Mouse (Mus musculus) hindbrain, embryonic 16.5 days (tissue): ENCODE measurements around the gene Pik3cd. TPM values are rescaled to one million over a fixed set of nuclear protein-coding genes. Genes with fewer than 3 reads are reported as not detected.

Experiments
- ATAC-seq: fragments of 200-750 bp; cut with Nextera tagmentation; 2 replicates; pipeline ENCODE4 v1.8.0; 2017; ENCODE audit warnings: moderate TSS enrichment, moderate library complexity
- H3K27ac ChIP-seq: fragments of 300-500 bp; sonication (generic); 2 replicates; pipeline ENCODE4 v1.5.1; 2014; ENCODE audit warnings: low read depth, mild to moderate bottlenecking, control low read depth, low read length, moderate library complexity
- H3K27me3 ChIP-seq: fragments of 300-500 bp; sonication (generic); replicated peaks from 2 replicates; pipeline ENCODE4 v1.6.1; 2014; ENCODE audit warnings: low read length; ENCODE audit not compliant: control insufficient read depth, insufficient read depth
- H3K36me3 ChIP-seq: fragments of 300-500 bp; sonication (generic); 2 replicates; pipeline ENCODE4 v1.6.1; 2014; ENCODE audit warnings: mild to moderate bottlenecking, low read length, moderate library complexity, mixed read lengths; ENCODE audit not compliant: control insufficient read depth, insufficient read depth
- H3K4me1 ChIP-seq: fragments of 300-500 bp; sonication (generic); 2 replicates; pipeline ENCODE4 v1.6.1; 2014; ENCODE audit warnings: low read depth, low read length; ENCODE audit not compliant: control insufficient read depth, insufficient read depth
- H3K4me2 ChIP-seq: fragments of 300-500 bp; sonication (generic); 2 replicates; pipeline ENCODE4 v1.6.1; 2014; ENCODE audit warnings: mild to moderate bottlenecking, low read length, control low read depth, moderate library complexity
- H3K4me3 ChIP-seq: fragments of 300-500 bp; sonication (generic); 2 replicates; pipeline ENCODE4 v1.5.1; 2014; ENCODE audit warnings: mild to moderate bottlenecking, low read length, control low read depth, moderate library complexity
- H3K9ac ChIP-seq: fragments of 300-500 bp; sonication (generic); 2 replicates; pipeline ENCODE4 v1.6.1; 2014; ENCODE audit warnings: low read depth, mild to moderate bottlenecking, control low read depth, low read length, moderate library complexity
- H3K9me3 ChIP-seq: fragments of 300-500 bp; sonication (generic); 2 replicates; pipeline ENCODE4 v1.6.1; 2014; ENCODE audit warnings: mild to moderate bottlenecking, low read length, moderate library complexity; ENCODE audit not compliant: control insufficient read depth
- WGBS: fragments of 180-500 bp; shearing (Covaris S2); extraction: QIAGEN DNeasy Blood & Tissue Kit; methylation state at CpG from one replicate; pipeline ENCODE4 v1.1.7; 2014; 5-methylcytosine and 5-hydroxymethylcytosine counted together
- polyA plus RNA-seq: library from polyadenylated mRNA; unstranded; fragments of >200 nt; fragmentation: Nextera tagmentation; extraction: Ambion mirVana; gene quantifications from 2 replicates; pipeline ENCODE4 v1.2.1, GENCODE M21; 2015

Gene Pik3cd
- polyA plus RNA-seq, 1 experiment from 2014 or later: 13.1 TPM

GRCm38 (mm10) chr4:149665692-149666090 is 36.7 kb downstream of the Pik3cd start:
- H3K36me3 ChIP-seq: peaks cover 7% of the 10 kb centered on the region
- no peaks in the 10 kb centered on the region for H3K9me3 ChIP-seq
- no peak overlapping the region for H3K4me2 ChIP-seq
- 87% methylated on average over 6 of the region's 6 CpGs for WGBS
- H3K4me3 ChIP-seq: no peak overlapping the region
- H3K4me1 ChIP-seq: no peaks in the 10 kb centered on the region
- H3K27me3 ChIP-seq: no peaks in the 10 kb centered on the region
- H3K9ac ChIP-seq: no peak overlapping the region
- ATAC-seq: no peak
- H3K27ac ChIP-seq: no peak overlapping the region

- H3K9ac ChIP-seq: no peak overlapping the region
- H3K4me3 ChIP-seq: no peak overlapping the region
- no peaks in the 10 kb centered on the region for H3K9me3 ChIP-seq
- 81% methylated on average over 6 of the region's 6 CpGs for WGBS
- H3K27me3 ChIP-seq: no peaks in the 10 kb centered on the region
- no peak for ATAC-seq
- H3K4me2 ChIP-seq: no peak overlapping the region
- peaks cover 7% of the 10 kb centered on the region for H3K36me3 ChIP-seq
- no peak overlapping the region for H3K27ac ChIP-seq
- no peaks in the 10 kb centered on the region for H3K4me1 ChIP-seq
Measured at GRCm38 (mm10) chr4:149665016-149665691, 37.2 kb downstream of the Pik3cd start.

- no peak for ATAC-seq
Measured at GRCm38 (mm10) chr4:149663849-149664503, 38.4 kb downstream of the Pik3cd start.

GRCm38 (mm10) chr4:149661967-149662589 is 40.3 kb downstream of the Pik3cd start:
- Histone ChIP-seq H3K4me2 (no peak overlapping the region), H3K27me3 (no peaks in the 10 kb centered on the region), H3K9me3 (no peaks in the 10 kb centered on the region), H3K27ac (no peak overlapping the region), H3K4me3 (no peak overlapping the region), H3K36me3 (peaks cover 25% of the 10 kb centered on the region), H3K9ac (no peak overlapping the region), H3K4me1 (no peaks in the 10 kb centered on the region)
- no peak for ATAC-seq
- WGBS: 89% methylated on average over 14 of the region's 14 CpGs

More at GRCm38 (mm10) chr4:149663849-149664503, 38.4 kb downstream of the Pik3cd start:
- Histone ChIP-seq H3K27me3 (no peaks in the 10 kb centered on the region), H3K36me3 (peaks cover 12% of the 10 kb centered on the region), H3K9ac (no peak overlapping the region), H3K9me3 (no peaks in the 10 kb centered on the region), H3K4me1 (no peaks in the 10 kb centered on the region), H3K4me2 (no peak overlapping the region), H3K27ac (no peak overlapping the region), H3K4me3 (no peak overlapping the region)
- WGBS: 86% methylated on average over 7 of the region's 7 CpGs

- no peak for ATAC-seq
- Histone ChIP-seq H3K27ac (no peak overlapping the region), H3K36me3 (peaks cover 30% of the 10 kb centered on the region), H3K27me3 (no peaks in the 10 kb centered on the region), H3K4me3 (no peak overlapping the region), H3K4me2 (no peak overlapping the region), H3K9me3 (no peaks in the 10 kb centered on the region), H3K4me1 (no peaks in the 10 kb centered on the region), H3K9ac (no peak overlapping the region)
- WGBS: 91% methylated on average over 7 of the region's 7 CpGs
Measured at GRCm38 (mm10) chr4:149660598-149660997, 41.8 kb downstream of the Pik3cd start.

GRCm38 (mm10) chr4:149659495-149660116 is 42.8 kb downstream of the Pik3cd start:
- Histone ChIP-seq H3K9me3 (no peaks in the 10 kb centered on the region), H3K36me3 (peaks cover 37% of the 10 kb centered on the region), H3K4me1 (no peaks in the 10 kb centered on the region), H3K27me3 (no peaks in the 10 kb centered on the region), H3K9ac (no peak overlapping the region), H3K27ac (no peak overlapping the region), H3K4me2 (no peak overlapping the region), H3K4me3 (no peak overlapping the region)
- 74% methylated on average over 25 of the region's 25 CpGs for WGBS
- no peak for ATAC-seq

GRCm38 (mm10) chr4:149657858-149658416 is 44.4 kb downstream of the Pik3cd start:
- ATAC-seq: no peak
- H3K4me2 ChIP-seq: no peak overlapping the region
- H3K36me3 ChIP-seq: peaks cover 54% of the 10 kb centered on the region
- no peaks in the 10 kb centered on the region for H3K27me3 ChIP-seq
- no peak overlapping the region for H3K27ac ChIP-seq
- no peaks in the 10 kb centered on the region for H3K9me3 ChIP-seq
- no peak overlapping the region for H3K4me3 ChIP-seq
- WGBS: 80% methylated on average over 11 of the region's 11 CpGs
- H3K4me1 ChIP-seq: no peaks in the 10 kb centered on the region
- no peak overlapping the region for H3K9ac ChIP-seq

- no peak overlapping the region for H3K4me3 ChIP-seq
- no peaks in the 10 kb centered on the region for H3K9me3 ChIP-seq
- no peaks in the 10 kb centered on the region for H3K27me3 ChIP-seq
- H3K36me3 ChIP-seq: peaks cover 65% of the 10 kb centered on the region
- H3K27ac ChIP-seq: no peak overlapping the region
- H3K4me1 ChIP-seq: no peaks in the 10 kb centered on the region
- no peak overlapping the region for H3K4me2 ChIP-seq
- ATAC-seq: no peak
- H3K9ac ChIP-seq: no peak overlapping the region
- 97% methylated on average over 4 of the region's 4 CpGs for WGBS
Measured at GRCm38 (mm10) chr4:149654232-149654631, 48.1 kb downstream of the Pik3cd start.
